Mouse (Mus musculus) forebrain, embryonic 12.5 days (tissue): Measurements from ENCODE around the gene Psmc1. TPM values are rescaled to one million over a fixed set of nuclear protein-coding genes. Genes with fewer than 3 reads are reported as not detected.

Experiments used
- ATAC-seq: fragments of 200-750 bp; cut with Nextera tagmentation; 2 replicates; pipeline ENCODE4 v1.8.0; 2017; ENCODE audit warnings: moderate TSS enrichment; ENCODE audit not compliant: low FRiP score
- H3K27ac ChIP-seq: fragments of 300-500 bp; sonication (generic); 2 replicates; pipeline ENCODE4 v1.5.1; 2016; ENCODE audit warnings: mild to moderate bottlenecking
- H3K27me3 ChIP-seq: fragments of 300-500 bp; sonication (generic); 2 replicates; pipeline ENCODE4 v1.6.1; 2016; ENCODE audit warnings: mild to moderate bottlenecking
- H3K36me3 ChIP-seq: fragments of 300-500 bp; sonication (generic); replicated peaks from 2 replicates; pipeline ENCODE4 v1.6.1; 2016; ENCODE audit warnings: mild to moderate bottlenecking
- H3K4me1 ChIP-seq: fragments of 300-500 bp; sonication (generic); 2 replicates; pipeline ENCODE4 v1.6.1; 2016
- H3K4me2 ChIP-seq: fragments of 300-500 bp; sonication (generic); 2 replicates; pipeline ENCODE4 v1.6.1; 2016; ENCODE audit warnings: mild to moderate bottlenecking, moderate library complexity
- H3K4me3 ChIP-seq: fragments of 300-500 bp; sonication (generic); replicated peaks from 2 replicates; pipeline ENCODE4 v1.5.1; 2016; ENCODE audit warnings: mild to moderate bottlenecking
- H3K9ac ChIP-seq: fragments of 300-500 bp; sonication (generic); 2 replicates; pipeline ENCODE4 v1.6.1; 2016; ENCODE audit warnings: mild to moderate bottlenecking
- H3K9me3 ChIP-seq: fragments of 300-500 bp; sonication (generic); 2 replicates; pipeline ENCODE4 v1.6.1; 2016
- WGBS: fragments of 180-500 bp; shearing (Covaris S2); methylation state at CpG from one replicate; pipeline ENCODE4 v1.1.7; 2016; 5-methylcytosine and 5-hydroxymethylcytosine counted together
- polyA plus RNA-seq: library from polyadenylated mRNA; unstranded; fragments of >200 nt; fragmentation: Nextera tagmentation; extraction: Ambion mirVana; gene quantifications from 2 replicates; pipeline ENCODE4 v1.2.1, GENCODE M21; 2016

The Psmc1 gene
- 335 and 353 TPM in 2 replicates for polyA plus RNA-seq

- Histone ChIP-seq H3K9me3 (no peaks in the 10 kb centered on the region), H3K36me3 (peaks cover 31% of the 10 kb centered on the region), H3K9ac (peak within 1 kb of the TSS; percentile 94), H3K4me3 (peak within 1 kb of the TSS; percentile 97), H3K4me1 (peaks cover 17% of the 10 kb centered on the region), H3K27ac (peak within 1 kb of the TSS; percentile 91), H3K27me3 (no peaks in the 10 kb centered on the region), H3K4me2 (peak within 1 kb of the TSS; percentile 89)
- under 1% methylated on average over 58 of the region's 58 CpGs for WGBS
- ATAC-seq: peak; percentile 78
These were observed at the start of gene Psmc1 for GRCm38 (mm10) chr12:100109986-100110696. Gene Psmc1, plus strand, starts transcription at chr12:100110154.

- no peak for ATAC-seq
- WGBS: 86% methylated on average over 10 of the region's 10 CpGs
- no peak overlapping the region for H3K4me2 ChIP-seq
- no peaks in the 10 kb centered on the region for H3K27me3 ChIP-seq
- H3K4me1 ChIP-seq: no peaks in the 10 kb centered on the region
- no peak overlapping the region for H3K4me3 ChIP-seq
- no peak overlapping the region for H3K9ac ChIP-seq
- no peak overlapping the region for H3K27ac ChIP-seq
- no peaks in the 10 kb centered on the region for H3K36me3 ChIP-seq
- no peaks in the 10 kb centered on the region for H3K9me3 ChIP-seq
These were observed 48.9 kb upstream of the Psmc1 start for GRCm38 (mm10) chr12:100061071-100061470.

GRCm38 (mm10) chr12:100061826-100062225, 48.1 kb upstream of the Psmc1 start:
- H3K9ac ChIP-seq: no peak overlapping the region
- ATAC-seq: no peak
- no peaks in the 10 kb centered on the region for H3K36me3 ChIP-seq
- no peaks in the 10 kb centered on the region for H3K4me1 ChIP-seq
- H3K9me3 ChIP-seq: no peaks in the 10 kb centered on the region
- H3K27me3 ChIP-seq: no peaks in the 10 kb centered on the region
- no peak overlapping the region for H3K4me2 ChIP-seq
- no peak overlapping the region for H3K4me3 ChIP-seq
- no peak overlapping the region for H3K27ac ChIP-seq

- ATAC-seq: no peak
- H3K4me1 ChIP-seq: no peaks in the 10 kb centered on the region
- no peak overlapping the region for H3K4me2 ChIP-seq
- H3K27me3 ChIP-seq: no peaks in the 10 kb centered on the region
- H3K4me3 ChIP-seq: no peak overlapping the region
- H3K9me3 ChIP-seq: no peaks in the 10 kb centered on the region
- H3K27ac ChIP-seq: no peak overlapping the region
- 80% methylated on average over 3 of the region's 3 CpGs for WGBS
- H3K9ac ChIP-seq: no peak overlapping the region
- no peaks in the 10 kb centered on the region for H3K36me3 ChIP-seq
These were observed 47.4 kb upstream of the Psmc1 start for GRCm38 (mm10) chr12:100062584-100062983.

GRCm38 (mm10) chr12:100065109-100065508, 44.8 kb upstream of the Psmc1 start:
- Histone ChIP-seq H3K27ac (no peak overlapping the region), H3K9me3 (no peaks in the 10 kb centered on the region)
- WGBS: 78% methylated on average over 3 of the region's 3 CpGs

GRCm38 (mm10) chr12:100067477-100067876, 42.5 kb upstream of the Psmc1 start:
- Histone ChIP-seq H3K4me2 (no peak overlapping the region), H3K27me3 (no peaks in the 10 kb centered on the region), H3K36me3 (no peaks in the 10 kb centered on the region), H3K9me3 (no peaks in the 10 kb centered on the region), H3K4me1 (no peaks in the 10 kb centered on the region), H3K4me3 (no peak overlapping the region), H3K9ac (no peak overlapping the region), H3K27ac (no peak overlapping the region; the same call in 1 of the 2 replicates)
- no peak for ATAC-seq
- WGBS: 97% methylated on average over 5 of the region's 5 CpGs

More at GRCm38 (mm10) chr12:100065109-100065508, 44.8 kb upstream of the Psmc1 start:
- H3K4me1 ChIP-seq: no peaks in the 10 kb centered on the region
- H3K27me3 ChIP-seq: no peaks in the 10 kb centered on the region
- H3K4me3 ChIP-seq: no peak overlapping the region
- no peak for ATAC-seq
- no peaks in the 10 kb centered on the region for H3K36me3 ChIP-seq
- no peak overlapping the region for H3K9ac ChIP-seq
- no peak overlapping the region for H3K4me2 ChIP-seq

GRCm38 (mm10) chr12:100073201-100073672, 36.7 kb upstream of the Psmc1 start:
- H3K9ac ChIP-seq: no peak overlapping the region
- WGBS: 53% methylated on average over 4 of the region's 4 CpGs
- H3K9me3 ChIP-seq: no peaks in the 10 kb centered on the region
- H3K27ac ChIP-seq: no peak overlapping the region
- no peaks in the 10 kb centered on the region for H3K36me3 ChIP-seq
- H3K4me1 ChIP-seq: 0 out of 2 replicates have a peak, but pooled peaks cover 6% of the 10 kb centered on the region
- no peak overlapping the region for H3K4me2 ChIP-seq
- no peak for ATAC-seq
- no peaks in the 10 kb centered on the region for H3K27me3 ChIP-seq
- no peak overlapping the region for H3K4me3 ChIP-seq

- H3K9me3 ChIP-seq: no peaks in the 10 kb centered on the region
- H3K9ac ChIP-seq: no peak overlapping the region
- no peak overlapping the region for H3K27ac ChIP-seq
- no peaks in the 10 kb centered on the region for H3K27me3 ChIP-seq
- no peak for ATAC-seq
- H3K4me3 ChIP-seq: no peak overlapping the region
- WGBS: 49% methylated on average over 4 of the region's 4 CpGs
- 0 out of 2 replicates have a peak, but pooled peaks cover 6% of the 10 kb centered on the region for H3K4me1 ChIP-seq
- no peaks in the 10 kb centered on the region for H3K36me3 ChIP-seq
- H3K4me2 ChIP-seq: no peak overlapping the region
These were observed 34.2 kb upstream of the Psmc1 start for GRCm38 (mm10) chr12:100075715-100076114.

GRCm38 (mm10) chr12:100079636-100080286, 30.2 kb upstream of the Psmc1 start:
- no peak for ATAC-seq
- no peaks in the 10 kb centered on the region for H3K27me3 ChIP-seq
- H3K36me3 ChIP-seq: no peaks in the 10 kb centered on the region
- H3K4me1 ChIP-seq: peaks cover 5% of the 10 kb centered on the region; the same call in 1 of the 2 replicates
- H3K27ac ChIP-seq: no peak overlapping the region
- H3K9me3 ChIP-seq: no peaks in the 10 kb centered on the region
- WGBS: 88% methylated on average over 8 of the region's 8 CpGs
- no peak overlapping the region for H3K4me2 ChIP-seq
- no peak overlapping the region for H3K4me3 ChIP-seq
- no peak overlapping the region for H3K9ac ChIP-seq

GRCm38 (mm10) chr12:100088026-100088425, 21.9 kb upstream of the Psmc1 start:
- no peak overlapping the region for H3K4me2 ChIP-seq
- no peak for ATAC-seq
- H3K9me3 ChIP-seq: no peaks in the 10 kb centered on the region
- peaks cover 5% of the 10 kb centered on the region; the same call in 1 of the 2 replicates for H3K4me1 ChIP-seq
- no peak overlapping the region for H3K9ac ChIP-seq
- no peaks in the 10 kb centered on the region for H3K36me3 ChIP-seq
- H3K4me3 ChIP-seq: no peak overlapping the region
- H3K27ac ChIP-seq: no peak overlapping the region
- 94% methylated on average over 3 of the region's 3 CpGs for WGBS
- H3K27me3 ChIP-seq: no peaks in the 10 kb centered on the region

GRCm38 (mm10) chr12:100089265-100089664, 20.7 kb upstream of the Psmc1 start:
- H3K27ac ChIP-seq: no peak overlapping the region
- no peaks in the 10 kb centered on the region for H3K27me3 ChIP-seq
- no peaks in the 10 kb centered on the region for H3K36me3 ChIP-seq
- H3K4me3 ChIP-seq: no peak overlapping the region
- no peaks in the 10 kb centered on the region for H3K4me1 ChIP-seq
- H3K9me3 ChIP-seq: no peaks in the 10 kb centered on the region
- no peak overlapping the region for H3K4me2 ChIP-seq
- 89% methylated on average over 5 of the region's 5 CpGs for WGBS
- no peak overlapping the region for H3K9ac ChIP-seq
- no peak for ATAC-seq

- Histone ChIP-seq H3K4me3 (no peak overlapping the region), H3K9ac (no peak overlapping the region), H3K9me3 (no peaks in the 10 kb centered on the region), H3K4me2 (no peak overlapping the region), H3K27ac (no peak overlapping the region), H3K36me3 (no peaks in the 10 kb centered on the region), H3K27me3 (no peaks in the 10 kb centered on the region), H3K4me1 (no peaks in the 10 kb centered on the region)
- ATAC-seq: no peak
- 94% methylated on average over 4 of the region's 4 CpGs for whole genome bisulfite sequencing
These were observed 19.2 kb upstream of the Psmc1 start for GRCm38 (mm10) chr12:100090750-100091149.
